Mouse (Mus musculus): Measurements from ENCODE around the gene Lgr5.

The Lgr5 gene

DNA sequence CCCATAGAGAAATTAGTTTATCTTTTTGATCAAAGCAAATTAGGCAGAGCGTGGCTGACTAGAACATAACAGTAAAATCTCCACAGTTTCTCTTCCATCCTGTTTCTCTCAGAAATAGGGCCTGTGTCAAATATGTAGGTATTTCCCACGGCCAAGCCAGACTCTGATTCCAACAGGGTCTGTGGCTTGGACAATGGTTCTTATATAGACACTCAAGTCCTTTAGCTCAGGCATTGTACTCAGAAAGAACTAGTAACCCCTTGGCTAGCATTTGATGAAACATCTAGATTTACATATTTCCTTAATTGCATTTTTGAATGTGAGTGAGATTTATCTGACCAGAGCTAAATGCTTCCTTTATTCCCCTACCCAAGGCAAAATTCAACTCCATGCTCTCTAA, 17.0 kb downstream of the Lgr5 start:
- no peak for DNase-seq (ENCODE audit: low spot score in 2 of 2)

DNA sequence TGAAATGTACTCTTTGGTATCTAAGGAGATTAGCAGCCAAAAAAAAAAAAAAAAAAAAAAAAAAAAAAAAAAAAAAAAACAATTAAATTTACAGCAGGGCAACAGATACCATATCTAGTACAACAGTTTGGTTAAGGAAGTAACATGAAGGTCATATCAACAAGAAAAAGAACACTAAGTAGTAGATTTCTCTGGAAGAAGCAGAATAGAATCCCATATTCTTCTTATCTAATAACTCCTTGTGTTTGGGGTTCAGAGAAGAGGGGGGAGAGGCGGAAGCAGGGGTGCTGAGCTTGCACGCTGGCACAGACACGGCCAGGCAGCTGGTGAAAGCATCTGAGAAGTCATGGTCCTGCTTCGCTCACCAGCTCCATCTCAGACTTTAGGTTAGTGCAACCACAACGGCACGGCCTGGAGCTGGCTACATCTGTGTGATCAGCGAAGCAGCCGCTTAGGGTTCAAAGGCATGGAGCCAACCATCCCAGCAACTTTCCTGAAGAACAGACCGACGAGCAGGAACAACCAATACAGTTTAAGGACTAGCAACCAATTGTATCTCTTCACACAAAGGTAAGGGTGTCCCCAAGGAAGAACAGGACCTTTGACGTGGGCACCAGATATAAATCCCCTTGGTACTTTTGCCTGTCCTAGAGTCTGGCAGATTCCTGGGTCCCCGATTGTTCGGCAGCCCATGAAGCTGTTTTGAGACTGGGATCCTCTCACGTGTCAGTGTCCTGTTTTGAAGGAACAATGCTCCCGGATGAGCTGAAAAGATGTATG, 17.7 kb downstream of the Lgr5 start, which contains the start of gene A930009A15Rik:
A930009A15Rik (plus strand) TSS at position 275 of the 780 bp plus-strand sequence.
- DNase-seq (ENCODE audit: low spot score in 2 of 2): no peak

DNA sequence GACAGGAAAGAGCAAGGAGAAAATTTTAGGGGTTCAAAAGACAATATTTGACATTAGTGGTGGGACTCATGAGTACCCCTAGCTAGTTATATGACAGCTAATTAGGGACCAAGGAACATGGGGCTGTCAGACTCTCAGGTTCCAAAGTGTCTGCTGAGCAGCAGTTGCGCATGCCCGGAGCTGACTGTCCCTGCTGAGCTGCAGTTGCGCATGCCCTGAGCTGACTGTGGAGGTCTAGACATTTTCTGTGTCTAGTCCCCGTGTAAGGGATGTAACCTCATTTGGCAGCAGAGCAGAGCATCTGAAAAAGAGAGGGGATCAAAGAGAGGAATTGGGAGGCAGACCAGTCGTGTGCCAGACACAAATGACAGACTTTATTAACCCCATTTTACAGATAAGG, 23.6 kb downstream of the Lgr5 start:
- DNase-seq (ENCODE audit: low spot score in 2 of 2): no peak

DNA sequence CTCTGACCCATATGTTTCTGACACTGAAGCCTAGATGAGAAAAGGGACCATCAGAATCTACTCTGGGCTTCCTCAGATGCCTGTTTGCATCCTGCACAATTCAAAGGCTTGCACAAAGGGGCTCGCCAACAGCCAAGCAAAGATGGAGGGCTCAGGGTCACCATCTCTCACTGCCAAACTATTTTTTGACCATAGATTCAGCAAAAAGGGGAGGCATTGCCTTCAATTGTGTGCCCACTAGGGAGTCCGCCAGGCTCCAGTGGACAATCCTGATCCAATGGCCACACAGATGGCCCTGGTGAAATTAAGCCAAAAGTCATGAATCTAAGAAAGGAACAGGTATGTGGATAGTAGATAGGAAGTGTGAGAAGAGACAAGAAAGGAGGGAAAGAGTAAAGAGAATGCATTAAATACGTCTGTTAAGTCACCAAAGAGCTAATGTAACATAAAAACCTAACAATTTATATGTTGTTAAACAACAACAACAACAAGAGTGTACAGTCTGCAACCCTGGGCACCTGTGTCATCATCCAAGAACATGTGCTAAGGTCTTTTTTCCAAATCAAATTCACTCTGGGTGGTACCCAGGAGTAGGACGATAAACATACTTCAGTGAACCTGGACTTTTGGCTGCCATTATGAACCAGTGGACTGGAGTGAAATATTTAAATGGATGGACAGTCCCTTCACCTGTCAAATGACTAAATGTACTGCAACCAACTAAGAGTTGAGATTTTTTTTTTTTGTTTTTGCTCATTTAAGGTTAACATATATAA, 24.5 kb downstream of the Lgr5 start:
- no peak for DNase-seq (ENCODE audit: low spot score in 2 of 2)

DNA sequence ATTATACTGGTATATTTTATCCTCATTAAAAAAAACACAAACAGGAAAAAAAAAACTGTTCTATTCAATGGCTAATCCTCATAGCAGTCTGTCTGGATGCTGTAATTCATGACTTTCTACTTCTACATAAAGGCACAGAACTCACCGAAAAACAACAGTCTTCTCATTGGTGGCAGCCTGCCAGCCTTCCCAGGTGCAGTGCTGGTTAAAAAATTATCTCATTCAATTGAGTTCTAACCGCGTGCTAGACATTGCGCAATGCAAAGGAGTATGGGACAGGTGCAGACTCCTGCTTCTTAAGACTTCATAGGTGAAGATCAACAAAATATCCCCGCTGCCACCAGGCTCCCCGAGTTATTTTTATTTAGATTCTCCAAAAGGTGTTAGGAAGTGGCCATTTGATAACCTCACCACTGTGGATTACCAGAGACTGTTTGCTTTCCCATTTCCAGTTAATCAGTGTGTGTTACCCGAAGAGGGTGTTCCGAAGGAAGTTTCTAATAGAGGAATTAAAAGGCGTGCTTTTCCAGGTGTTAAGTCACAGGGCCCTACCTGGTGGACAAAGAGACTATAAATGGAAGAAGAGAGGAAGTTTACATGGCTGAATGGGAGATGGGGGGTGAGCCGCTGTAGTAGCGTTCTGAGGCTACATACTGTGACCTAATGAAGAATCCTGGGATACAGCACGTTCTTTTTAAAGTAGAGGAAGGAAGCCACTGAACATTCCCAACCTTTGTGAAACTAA, 26.3 kb downstream of the Lgr5 start:
- no peak for DNase-seq (ENCODE audit: low spot score in 2 of 2)

DNA sequence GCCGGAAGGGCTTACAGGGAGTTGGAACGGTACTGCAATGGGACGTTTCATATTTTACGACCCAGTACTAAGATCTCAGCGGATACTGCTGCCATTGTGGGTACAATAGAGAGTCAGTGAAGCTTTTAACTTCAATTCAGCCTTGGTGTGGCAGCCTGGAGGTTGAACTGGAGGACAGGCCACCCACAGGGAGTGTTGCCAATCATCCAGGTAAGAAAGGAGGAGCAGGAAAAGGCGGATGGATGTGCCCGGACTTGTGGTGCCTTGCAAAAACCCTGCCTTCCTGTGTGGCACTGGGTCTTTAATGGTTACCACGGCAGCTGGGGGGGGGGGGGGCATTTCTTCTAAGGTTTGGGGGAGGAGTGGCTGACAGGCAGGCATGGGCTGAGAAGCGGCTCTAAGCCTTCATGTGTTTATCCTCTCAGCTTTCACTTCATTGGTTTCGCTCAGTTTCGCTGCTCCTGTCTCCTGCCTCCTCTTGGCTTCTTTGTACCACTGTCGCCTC, 30.8 kb downstream of the Lgr5 start:
- DNase-seq (ENCODE audit: low spot score in 2 of 2): no peak

DNA sequence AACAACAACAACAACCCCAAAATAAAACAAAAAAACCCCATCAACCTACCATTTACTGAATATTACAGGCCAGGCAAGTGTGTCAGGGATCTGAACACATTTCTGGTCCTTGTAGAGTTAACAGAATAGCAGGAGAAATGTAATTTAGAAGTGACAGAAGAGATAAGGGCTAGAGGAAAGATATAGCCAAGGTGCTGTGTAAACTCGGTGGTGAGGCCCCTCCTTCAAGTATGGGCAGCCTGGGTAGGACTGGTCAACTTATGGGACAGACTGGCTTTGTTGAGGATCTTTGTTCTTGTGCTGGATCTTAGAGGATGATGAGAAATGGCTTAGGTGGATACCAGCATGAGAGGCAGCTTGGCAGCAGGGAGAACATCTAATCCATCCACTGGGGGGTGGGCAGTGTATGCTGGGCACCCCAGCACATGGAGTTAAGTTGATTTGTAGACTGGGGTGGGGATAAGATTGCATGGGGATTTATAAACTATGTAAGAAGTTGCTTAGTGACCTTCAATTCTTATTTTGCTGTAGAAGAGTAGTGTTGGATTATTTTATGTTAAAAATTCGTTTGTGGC, 32.3 kb downstream of the Lgr5 start:
- no peak for DNase-seq (ENCODE audit: low spot score in 2 of 2)

DNA sequence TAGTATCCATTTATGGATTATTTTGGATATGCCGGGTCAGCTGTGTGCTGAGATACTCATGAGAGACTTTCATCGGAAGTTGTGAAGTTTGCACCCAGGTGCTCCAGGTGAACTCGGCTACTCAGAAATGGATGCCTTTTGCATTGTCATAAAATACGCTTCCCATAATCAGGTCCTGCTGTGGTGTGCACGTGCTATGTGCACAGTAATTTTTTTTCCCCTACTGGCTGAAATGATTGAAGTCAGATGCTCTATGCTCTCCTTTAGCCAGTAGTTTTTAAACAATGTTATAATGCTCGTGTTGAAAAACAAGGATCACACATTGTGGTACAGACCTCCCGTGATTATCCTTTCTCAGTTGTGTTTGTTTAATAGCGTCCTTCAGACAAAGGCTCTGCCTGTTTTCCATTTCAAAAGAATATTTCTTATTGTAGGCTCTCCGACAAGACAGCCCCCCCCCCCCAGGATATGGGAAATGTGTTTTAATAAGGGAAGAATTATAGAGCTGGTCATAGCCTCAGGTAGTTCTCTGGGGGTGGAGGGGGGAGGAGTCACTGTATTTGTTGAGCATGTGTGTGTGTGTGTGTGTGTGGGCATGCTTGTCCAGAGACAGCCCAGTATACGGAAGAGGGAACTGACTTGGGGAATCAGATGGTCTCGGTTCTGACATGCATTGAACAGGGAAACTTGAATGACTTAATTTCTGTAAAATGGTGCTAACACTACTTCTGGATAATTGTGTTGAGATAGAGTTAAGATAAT, 34.0 kb downstream of the Lgr5 start:
- DNase-seq (ENCODE audit: low spot score in 2 of 2): no peak

DNA sequence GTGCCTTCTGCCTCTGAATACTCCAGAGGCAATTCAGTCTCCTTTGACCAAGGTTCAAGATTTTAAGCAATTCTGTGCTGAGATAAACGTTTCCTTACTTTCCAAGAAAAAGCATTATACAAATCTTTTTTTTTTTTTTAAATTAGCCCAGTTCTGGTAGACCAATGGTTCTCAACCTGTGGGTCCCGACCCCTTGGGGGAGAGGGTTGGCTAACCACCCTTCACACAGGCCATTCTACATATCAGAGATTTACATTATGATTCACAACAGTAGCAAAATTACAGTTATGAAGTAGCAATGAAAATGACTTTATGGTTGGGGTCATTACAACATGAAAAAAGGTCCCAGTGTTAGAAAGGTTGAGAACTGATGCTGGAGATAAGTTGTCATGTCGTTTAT, 36.5 kb downstream of the Lgr5 start:
- DNase-seq (ENCODE audit: low spot score in 2 of 2): no peak

DNA sequence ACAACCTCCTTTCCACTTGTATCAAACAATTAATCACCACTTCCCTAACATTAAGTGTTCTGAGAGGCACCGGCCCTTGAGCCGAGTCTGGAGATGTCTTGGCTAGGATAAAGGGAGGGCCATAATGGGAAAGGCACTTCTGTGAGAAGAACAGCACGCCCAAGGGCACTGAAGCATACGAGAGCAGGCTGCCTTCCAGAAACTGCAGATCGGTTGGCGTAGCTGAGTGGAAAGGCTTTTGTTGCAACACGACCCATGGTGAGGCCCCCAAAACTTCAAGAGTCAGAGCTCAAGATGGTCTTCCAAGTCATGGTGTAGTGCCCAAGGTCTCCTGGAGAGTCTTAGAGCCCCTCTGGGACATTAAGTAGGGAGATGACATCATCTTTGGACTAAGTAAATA, 37.3 kb downstream of the Lgr5 start:
- DNase-seq (ENCODE audit: low spot score in 2 of 2): no peak

DNA sequence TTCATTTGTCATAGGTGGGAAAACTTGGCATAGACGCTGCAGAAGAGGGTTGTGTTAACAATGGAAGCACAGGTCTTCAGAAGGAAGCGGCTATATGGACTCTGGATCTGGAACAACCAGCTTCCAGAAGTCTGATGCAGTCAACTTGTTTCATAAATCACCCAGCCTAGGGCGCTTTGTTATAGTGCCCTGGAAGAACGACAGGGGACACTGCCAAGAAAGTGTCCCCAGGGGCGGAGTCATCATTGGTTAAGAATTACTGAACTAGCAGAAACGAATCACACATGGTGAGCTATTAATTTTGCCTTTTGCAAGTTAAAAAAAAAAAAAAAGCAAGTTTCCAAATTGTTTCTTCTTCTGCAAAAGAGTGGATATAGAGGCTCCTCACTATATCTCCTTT, 44.7 kb downstream of the Lgr5 start:
- no peak for DNase-seq (ENCODE audit: low spot score in 2 of 2)

DNA sequence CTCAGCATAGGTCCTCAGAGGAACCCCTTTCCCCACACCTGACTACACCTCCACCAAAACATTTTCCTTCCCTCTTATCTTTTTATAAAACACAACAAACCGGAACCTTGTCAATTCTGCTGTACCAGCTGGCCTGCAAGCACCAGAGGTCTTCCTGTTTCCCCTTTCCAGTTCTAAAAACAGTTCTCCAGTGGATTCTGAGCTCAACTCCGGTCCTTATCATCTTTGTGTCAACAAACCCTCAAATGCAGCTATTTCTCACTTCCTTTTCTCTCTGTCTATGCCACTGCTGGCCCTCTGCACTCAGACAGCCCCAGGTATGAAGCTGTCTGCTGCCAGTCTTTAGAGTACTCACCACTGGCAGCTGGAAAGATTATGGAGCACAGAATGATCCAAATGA, 56.8 kb downstream of the Lgr5 start:
- DNase-seq (ENCODE audit: low spot score in 2 of 2): no peak

DNA sequence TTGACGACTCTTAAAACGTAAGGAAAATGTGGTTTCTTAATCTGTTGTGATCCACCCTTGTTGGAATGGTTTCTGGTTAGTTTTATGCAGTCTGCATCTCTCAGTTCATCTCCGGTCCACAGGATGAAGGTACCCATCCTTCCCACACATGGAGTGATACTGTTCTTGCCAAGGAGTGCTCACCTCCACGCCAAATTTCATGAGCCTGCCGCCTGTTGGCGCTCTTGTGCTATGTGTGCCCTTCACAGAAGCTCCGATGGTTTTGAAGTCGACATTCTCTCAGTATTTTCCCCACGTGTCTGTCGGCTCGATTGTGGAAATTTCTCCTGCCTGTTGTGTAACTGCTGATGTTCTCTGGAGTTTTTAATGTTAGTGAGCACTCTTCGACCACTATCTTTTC, 57.8 kb downstream of the Lgr5 start:
- DNase-seq (ENCODE audit: low spot score in 2 of 2): no peak

DNA sequence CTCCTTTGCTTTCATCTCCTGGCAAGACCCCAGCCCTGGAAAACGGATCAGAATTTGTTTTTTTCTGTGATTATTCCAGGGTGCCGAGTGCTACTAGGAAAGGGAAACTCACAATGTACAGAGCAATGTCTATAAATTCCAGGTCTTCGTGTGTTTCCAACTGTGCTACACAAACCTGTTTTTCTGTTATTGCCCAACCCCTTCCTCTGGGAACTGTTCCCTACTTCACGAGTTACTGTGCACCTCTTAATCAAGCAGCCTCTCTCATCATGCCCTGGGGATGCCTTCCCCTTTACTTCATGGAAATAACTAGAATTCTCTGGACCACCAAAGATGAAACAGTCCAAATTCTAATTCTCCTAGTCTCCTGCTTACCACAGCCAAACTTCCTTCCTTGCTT, 58.7 kb downstream of the Lgr5 start:
- no peak for DNase-seq (ENCODE audit: low spot score in 2 of 2)

DNA sequence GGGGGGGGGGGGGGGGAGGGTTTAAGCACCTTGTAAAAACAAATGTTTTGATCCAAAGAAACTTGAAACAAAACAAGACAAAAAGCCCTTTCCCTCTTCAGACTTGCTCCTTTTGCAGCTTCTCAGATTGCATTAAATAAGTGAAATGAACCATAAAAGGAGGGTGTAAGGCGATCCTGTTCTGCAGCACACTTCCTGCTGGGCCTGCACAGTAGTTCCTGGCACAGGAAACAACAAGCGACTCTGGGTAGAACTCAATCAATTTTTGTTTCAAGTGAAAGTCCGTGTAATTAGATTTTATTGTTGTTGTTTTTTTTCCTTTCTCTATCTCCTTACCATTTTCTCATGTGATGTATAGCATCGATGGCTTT, 66.5 kb downstream of the Lgr5 start:
- no peak for DNase-seq (ENCODE audit: low spot score in 2 of 2)

DNA sequence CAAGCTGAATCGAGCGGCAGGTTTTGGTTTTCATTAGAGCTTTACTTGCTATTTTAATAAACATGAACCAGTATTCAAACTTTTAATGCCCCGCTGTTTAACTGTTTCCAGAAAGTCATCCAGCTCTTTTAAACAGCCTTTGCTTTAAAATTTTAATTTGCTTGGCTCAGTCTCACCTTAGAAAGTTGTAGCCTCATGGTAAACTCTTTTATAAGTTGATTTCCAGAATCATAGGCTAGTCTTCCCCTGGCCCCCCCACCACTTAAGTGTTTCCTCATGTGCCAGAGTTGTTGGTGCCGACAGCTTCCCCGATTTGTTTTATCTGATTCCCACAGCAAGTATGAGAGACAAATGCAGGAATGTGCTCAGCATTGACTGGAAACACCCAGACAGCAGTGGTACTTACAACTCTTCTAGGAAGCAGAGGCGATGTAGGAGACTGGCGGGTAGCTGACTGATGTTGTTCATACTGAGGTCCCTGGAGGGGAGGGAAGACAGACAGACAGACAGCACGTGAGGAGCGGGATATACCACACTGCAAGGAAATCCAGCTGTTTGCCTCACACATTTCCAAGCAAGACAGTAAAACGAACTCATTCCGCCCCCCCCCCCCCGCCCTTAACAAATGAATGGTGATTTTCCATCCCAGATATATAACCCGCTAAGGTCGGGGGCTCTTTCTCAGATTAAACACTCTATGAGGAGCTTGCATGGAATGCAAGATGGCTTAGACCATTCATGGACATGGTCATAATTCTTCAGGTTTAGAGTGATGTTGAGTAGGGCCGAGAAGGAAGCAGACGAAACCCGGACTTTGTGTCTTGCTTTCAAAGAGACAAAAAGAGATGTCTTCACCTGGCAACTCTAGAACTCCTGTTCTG, 67.1 kb downstream of the Lgr5 start:
- no peak for DNase-seq (ENCODE audit: low spot score in 2 of 2)

DNA sequence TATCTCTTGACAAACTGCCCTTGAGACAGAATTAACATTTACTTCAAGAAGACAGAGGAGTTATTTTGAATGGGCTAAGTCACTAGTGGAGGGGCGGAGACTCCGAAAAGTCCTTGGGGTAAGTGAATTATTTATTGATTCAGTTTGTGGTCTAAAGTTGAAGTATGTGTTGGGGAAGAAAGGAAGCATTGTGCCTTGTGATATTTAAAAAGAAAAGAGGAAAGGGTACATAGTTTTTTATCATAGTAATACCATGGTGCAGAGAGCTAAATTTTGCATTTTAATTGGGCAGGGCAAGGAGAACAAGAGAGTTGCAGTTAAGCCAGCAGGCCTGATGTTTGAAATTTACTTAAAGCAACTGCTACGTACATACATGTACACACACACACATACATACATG, 68.7 kb downstream of the Lgr5 start:
- no peak for DNase-seq (ENCODE audit: low spot score in 2 of 2)

DNA sequence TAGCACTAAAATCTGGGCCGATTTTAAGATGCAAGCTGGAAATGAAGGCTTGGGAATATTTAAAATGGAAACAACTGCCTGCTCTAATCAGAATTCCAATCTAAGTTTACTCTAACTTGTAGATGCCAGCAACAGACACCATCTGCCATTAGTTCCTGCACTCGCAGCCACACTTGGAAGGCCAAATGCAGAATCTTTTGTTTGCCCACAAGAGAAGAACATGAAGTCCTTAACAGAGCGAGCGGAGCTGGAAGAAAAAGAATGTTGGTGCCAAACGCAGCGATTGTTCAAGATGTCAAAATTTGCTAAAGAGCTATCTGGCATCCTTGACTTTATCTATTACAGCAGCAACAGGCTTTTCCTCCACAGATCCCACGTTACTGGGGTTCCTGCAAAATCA, 72.1 kb downstream of the Lgr5 start:
- DNase-seq (ENCODE audit: low spot score in 2 of 2): no peak

DNA sequence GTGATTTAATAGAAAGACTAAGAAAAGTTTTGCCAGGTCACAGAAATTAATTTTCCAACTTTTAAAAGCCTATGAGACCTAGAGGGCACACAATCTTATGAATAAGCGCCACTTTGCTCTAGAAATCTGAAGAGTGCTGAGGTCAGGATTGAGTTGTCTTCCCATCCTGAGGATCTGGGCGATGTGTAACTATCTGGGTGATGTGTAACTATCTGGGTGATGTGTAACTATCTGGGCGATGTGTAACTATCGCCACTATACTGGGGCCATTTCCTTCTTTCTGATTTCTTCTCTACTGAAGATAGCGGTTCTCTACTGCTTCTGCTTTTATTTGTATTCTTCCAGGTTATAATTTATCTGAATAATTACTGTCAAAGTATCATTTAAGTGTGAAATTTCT, 76.6 kb downstream of the Lgr5 start:
- DNase-seq (ENCODE audit: low spot score in 2 of 2): no peak

DNA sequence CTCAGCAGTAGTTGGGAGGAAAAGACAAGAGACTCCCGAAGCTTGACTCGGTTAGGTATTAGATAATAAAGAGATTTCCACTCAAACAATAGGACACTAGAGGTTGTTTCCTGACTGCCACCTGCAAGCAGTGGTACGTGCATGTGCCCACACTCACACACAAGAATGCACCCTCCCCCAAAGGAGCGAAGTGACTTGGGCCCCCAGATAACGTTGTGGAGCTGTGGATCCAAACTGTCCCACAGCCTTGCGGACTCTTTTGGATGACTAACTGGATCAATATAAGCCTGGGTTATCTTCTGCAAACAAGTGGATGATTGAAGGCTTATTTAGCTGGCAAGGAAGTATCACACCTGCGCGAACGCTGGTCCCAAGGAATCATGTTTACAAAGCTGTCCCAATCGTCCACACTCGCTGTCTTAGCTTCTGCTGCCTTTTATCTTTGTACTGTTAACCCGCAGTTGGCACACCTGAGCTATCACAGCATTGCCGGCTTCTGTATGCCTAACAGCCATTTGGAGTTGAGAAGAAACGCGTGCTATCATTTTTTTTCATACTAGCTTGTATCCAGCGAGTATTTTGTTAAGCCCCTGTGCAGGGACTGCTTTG, 81.8 kb downstream of the Lgr5 start:
- no peak for DNase-seq (ENCODE audit: low spot score in 2 of 2)
